Mouse (Mus musculus): Measurements from ENCODE around the gene Adam33.

DNA sequence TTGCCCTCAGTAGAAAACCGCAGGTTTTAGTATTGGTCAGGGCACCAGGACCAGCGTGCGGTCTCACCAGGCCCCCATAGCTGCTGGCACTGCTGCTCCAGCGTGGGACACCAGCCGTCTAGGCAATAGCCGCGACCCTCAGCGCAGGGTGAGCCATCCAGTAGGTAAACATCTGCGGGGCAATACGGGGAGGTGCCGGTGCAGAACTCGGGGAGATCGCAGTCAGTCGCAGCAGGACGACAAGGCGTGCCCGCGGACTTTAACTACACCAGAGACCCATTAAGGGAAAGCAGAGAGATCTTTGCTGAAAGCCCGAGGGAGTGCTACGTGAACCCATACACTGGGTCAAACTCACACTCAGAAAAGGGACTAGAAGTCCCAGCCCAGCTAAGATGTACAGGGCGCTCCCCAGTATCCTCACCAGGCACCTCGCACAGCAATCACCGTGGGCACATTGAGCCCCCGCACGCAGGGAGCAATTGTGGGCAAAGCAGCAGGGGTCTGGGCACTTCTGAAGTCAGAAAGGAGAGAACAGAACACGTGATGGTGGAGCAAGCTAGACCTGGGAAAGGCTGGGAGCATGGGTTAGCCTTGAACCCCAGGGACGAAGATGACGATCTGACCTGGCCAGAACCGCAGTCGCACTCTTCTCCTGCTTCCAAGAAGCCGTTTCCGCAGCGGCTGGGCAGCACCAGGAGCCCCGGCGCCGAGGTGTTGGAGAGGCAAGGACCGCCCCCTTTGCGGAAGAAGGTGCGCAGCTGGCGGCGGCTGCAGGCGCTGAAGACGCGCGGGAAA, 9.6 kb downstream of the Adam33 start:
- TF ChIP-seq CTCF (conservative IDR thresholded peaks at IDR 0.05; ENCODE audit: low read length): no peak
- no peak for TF ChIP-seq NANOG (IDR thresholded peaks at IDR 0.05; ENCODE audit: borderline replicate concordance, low read length)
